Mouse (Mus musculus) midbrain, embryonic 16.5 days (tissue): ENCODE results near the gene Ahsg. TPM values are rescaled to one million over a fixed set of nuclear protein-coding genes. Genes with fewer than 3 reads are reported as not detected.

Experiments used
- ATAC-seq: fragments of 200-750 bp; cut with Nextera tagmentation; 2 replicates; pipeline ENCODE4 v1.8.0; 2017; ENCODE audit warnings: moderate TSS enrichment
- H3K27ac ChIP-seq: fragments of 300-500 bp; sonication (generic); 2 replicates; pipeline ENCODE4 v1.5.1; 2014; ENCODE audit warnings: mild to moderate bottlenecking, low read length, mixed read lengths
- H3K27me3 ChIP-seq: fragments of 300-500 bp; sonication (generic); 2 replicates; pipeline ENCODE4 v1.6.1; 2014; ENCODE audit warnings: low read depth, low read length, mixed read lengths; ENCODE audit not compliant: control insufficient read depth, insufficient read depth
- H3K36me3 ChIP-seq: fragments of 300-500 bp; sonication (generic); 2 replicates; pipeline ENCODE4 v1.6.1; 2014; ENCODE audit warnings: mild to moderate bottlenecking, low read length, moderate library complexity, mixed read lengths; ENCODE audit not compliant: control insufficient read depth, insufficient read depth
- H3K4me1 ChIP-seq: fragments of 300-500 bp; sonication (generic); 2 replicates; pipeline ENCODE4 v1.6.1; 2014; ENCODE audit warnings: mild to moderate bottlenecking, low read length, mixed read lengths; ENCODE audit not compliant: control insufficient read depth, insufficient read depth
- H3K4me2 ChIP-seq: fragments of 300-500 bp; sonication (generic); 2 replicates; pipeline ENCODE4 v1.6.1; 2014; ENCODE audit warnings: mild to moderate bottlenecking, low read length, mixed read lengths
- H3K4me3 ChIP-seq: fragments of 300-500 bp; sonication (generic); 2 replicates; pipeline ENCODE4 v1.5.1; 2014; ENCODE audit warnings: low read depth, mild to moderate bottlenecking, low read length, moderate library complexity, mixed read lengths
- H3K9ac ChIP-seq: fragments of 300-500 bp; sonication (generic); 2 replicates; pipeline ENCODE4 v1.6.1; 2014; ENCODE audit warnings: low read depth, low read length, mixed read lengths
- H3K9me3 ChIP-seq: fragments of 300-500 bp; sonication (generic); replicated peaks from 2 replicates; pipeline ENCODE4 v1.6.1; 2014; ENCODE audit warnings: mild to moderate bottlenecking, low read length, mixed read lengths; ENCODE audit not compliant: control insufficient read depth, poor library complexity, severe bottlenecking
- WGBS: fragments of 180-500 bp; shearing (Covaris S2); extraction: QIAGEN DNeasy Blood & Tissue Kit; methylation state at CpG from one replicate; pipeline ENCODE4 v1.1.7; 2014; 5-methylcytosine and 5-hydroxymethylcytosine counted together
- polyA plus RNA-seq: library from polyadenylated mRNA; unstranded; fragments of >200 nt; fragmentation: Nextera tagmentation; extraction: Ambion mirVana; gene quantifications from 2 replicates; pipeline ENCODE4 v1.2.1, GENCODE M21; 2015

Gene Ahsg
- polyA plus RNA-seq, 1 experiment from 2014 or later = not detected

DNA sequence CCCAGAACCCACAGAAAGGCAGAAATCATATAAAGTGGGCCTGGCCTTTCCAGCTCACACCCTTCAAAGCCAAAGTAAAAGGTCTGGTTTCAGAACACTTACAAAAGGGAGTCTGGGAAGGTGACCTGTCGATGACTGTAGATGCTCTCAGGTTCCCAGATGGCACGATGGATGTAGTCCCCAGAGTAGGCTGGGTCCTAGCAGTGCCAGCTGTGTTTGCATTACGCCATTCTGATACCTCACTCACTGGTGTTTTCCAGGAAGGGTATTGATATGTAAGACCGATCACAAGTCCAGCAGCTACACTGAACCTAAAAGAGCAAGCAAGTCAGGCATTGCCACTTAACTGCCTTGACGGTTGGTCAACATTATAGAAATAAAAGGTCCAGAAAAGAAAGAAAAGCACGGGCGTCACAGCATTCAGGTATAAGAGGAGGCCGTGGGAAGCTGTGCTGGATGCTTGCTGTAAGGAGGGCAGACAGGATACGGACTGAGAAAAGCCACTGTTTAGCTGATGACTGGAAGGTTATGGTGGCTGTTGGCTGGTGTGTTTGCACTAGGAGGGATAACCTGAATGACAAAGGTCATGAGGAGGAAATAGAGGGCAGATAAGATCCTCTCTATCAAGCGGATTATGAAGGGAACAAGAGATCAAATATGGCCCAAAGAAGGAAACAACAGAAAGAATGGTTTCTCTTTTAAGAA, 8.9 kb downstream of the Ahsg start:
- Histone ChIP-seq H3K4me3 (no peak overlapping the region), H3K9ac (no peak overlapping the region), H3K4me2 (no peak overlapping the region), H3K4me1 (no peaks in the 10 kb centered on the region), H3K27me3 (no peaks in the 10 kb centered on the region), H3K27ac (no peak overlapping the region), H3K9me3 (no peaks in the 10 kb centered on the region), H3K36me3 (no peaks in the 10 kb centered on the region)
- 82% methylated on average over 10 of the region's 10 CpGs for WGBS
- no peak for ATAC-seq

DNA sequence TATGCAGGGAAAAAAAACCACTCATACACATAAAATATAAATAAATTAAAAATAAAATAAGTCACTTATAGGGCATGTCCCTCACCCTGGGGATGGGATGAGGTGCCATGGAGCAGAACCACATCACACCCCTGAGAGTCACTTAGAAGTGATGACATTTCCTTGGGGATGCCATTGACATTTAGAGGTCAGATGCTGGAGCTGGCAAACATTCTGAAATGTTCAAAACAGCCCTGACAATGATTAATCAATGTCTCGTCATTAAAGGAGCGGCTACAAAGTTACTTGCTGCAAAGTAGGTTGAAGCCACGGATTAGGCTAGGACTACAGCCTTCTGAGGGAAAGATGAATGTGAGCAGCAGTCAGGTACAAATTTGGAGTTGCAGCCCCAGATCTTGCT, 10.2 kb downstream of the Ahsg start:
- no peak overlapping the region for H3K9ac ChIP-seq
- ATAC-seq = no peak
- no peaks in the 10 kb centered on the region for H3K36me3 ChIP-seq
- H3K4me2 ChIP-seq = no peak overlapping the region
- no peaks in the 10 kb centered on the region for H3K27me3 ChIP-seq
- no peaks in the 10 kb centered on the region for H3K4me1 ChIP-seq
- no peak overlapping the region for H3K4me3 ChIP-seq
- WGBS = 90% methylated on average over 3 of the region's 3 CpGs
- H3K27ac ChIP-seq = no peak overlapping the region
- H3K9me3 ChIP-seq = no peaks in the 10 kb centered on the region

DNA sequence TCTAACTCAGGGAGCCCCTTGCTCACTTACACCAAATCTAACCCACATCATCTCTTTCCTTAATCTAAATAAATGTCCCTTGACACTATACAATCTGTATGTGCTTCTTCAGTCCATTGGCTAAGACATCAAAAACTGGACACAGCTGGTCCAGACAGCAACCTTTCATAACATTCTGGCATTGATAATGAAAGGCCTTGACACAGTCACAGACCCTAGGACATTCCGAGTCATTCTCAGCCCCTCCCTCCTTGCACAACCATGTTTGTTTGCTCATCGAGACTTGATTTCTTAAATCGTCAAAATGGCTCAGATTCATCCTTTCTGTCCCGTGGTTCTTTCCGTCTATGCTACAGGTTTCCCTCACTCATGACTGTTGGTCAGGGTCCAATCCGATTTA, 18.2 kb downstream of the Ahsg start:
- 93% methylated on average over 6 of the region's 6 CpGs for WGBS
- Histone ChIP-seq H3K9ac (no peak overlapping the region), H3K27me3 (no peaks in the 10 kb centered on the region), H3K4me2 (no peak overlapping the region), H3K4me3 (no peak overlapping the region), H3K9me3 (no peaks in the 10 kb centered on the region), H3K36me3 (no peaks in the 10 kb centered on the region), H3K27ac (no peak overlapping the region), H3K4me1 (no peaks in the 10 kb centered on the region)
- no peak for ATAC-seq

DNA sequence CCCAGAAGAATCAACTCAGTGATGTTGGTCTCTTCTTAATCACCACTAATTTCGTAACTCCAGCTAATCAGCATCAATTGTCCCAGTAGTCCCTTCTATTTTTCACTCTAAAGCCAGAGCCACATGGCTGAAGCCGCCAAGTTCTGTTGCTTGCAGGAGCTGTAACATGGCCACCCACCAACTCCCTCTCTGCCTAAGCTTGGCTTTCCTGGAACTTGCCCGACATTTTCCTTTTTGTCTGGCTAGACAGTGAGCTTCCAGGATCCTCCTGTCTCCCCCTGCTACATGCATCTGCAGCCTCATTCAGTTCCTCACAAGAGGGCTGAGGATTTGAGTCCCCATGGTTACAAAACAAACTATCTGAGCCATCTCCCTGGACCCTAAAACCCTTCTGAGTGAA, 20.9 kb downstream of the Ahsg start:
- 74% methylated on average over 3 of the region's 3 CpGs for WGBS

DNA sequence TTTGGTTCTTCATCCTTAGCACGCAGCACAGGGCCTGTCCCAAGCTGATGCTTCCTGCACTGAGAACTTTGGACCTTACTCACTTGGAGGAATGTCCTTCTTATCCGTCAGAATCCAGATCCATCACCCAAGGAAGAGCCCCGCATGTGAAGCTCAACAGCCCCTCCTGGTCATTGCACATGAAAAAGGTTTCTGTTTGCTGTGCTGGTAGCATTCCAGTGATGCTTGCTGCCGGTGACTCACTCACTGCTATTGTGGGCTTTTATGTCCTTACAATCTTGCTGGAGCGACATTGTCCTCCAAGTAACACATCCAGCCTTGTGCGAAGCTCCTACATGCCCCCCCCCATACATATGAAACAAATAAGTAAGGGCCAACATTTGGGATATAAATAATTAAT, 21.8 kb downstream of the Ahsg start:
- Histone ChIP-seq H3K27ac (no peak overlapping the region), H3K4me2 (no peak overlapping the region), H3K36me3 (no peaks in the 10 kb centered on the region), H3K9ac (no peak overlapping the region), H3K4me3 (no peak overlapping the region), H3K9me3 (0 out of 2 replicates have a peak, but pooled peaks cover 3% of the 10 kb centered on the region), H3K4me1 (no peaks in the 10 kb centered on the region), H3K27me3 (no peaks in the 10 kb centered on the region)
- no peak for ATAC-seq
- 86% methylated on average over 6 of the region's 6 CpGs for WGBS

More for the DNA sequence above, 20.9 kb downstream of the Ahsg start:
- H3K4me1 ChIP-seq = no peaks in the 10 kb centered on the region
- no peak overlapping the region for H3K4me3 ChIP-seq
- H3K36me3 ChIP-seq = no peaks in the 10 kb centered on the region
- H3K9ac ChIP-seq = no peak overlapping the region
- ATAC-seq = no peak
- H3K4me2 ChIP-seq = no peak overlapping the region
- H3K27ac ChIP-seq = no peak overlapping the region
- H3K27me3 ChIP-seq = no peaks in the 10 kb centered on the region
- H3K9me3 ChIP-seq = 0 out of 2 replicates have a peak, but pooled peaks cover 3% of the 10 kb centered on the region

DNA sequence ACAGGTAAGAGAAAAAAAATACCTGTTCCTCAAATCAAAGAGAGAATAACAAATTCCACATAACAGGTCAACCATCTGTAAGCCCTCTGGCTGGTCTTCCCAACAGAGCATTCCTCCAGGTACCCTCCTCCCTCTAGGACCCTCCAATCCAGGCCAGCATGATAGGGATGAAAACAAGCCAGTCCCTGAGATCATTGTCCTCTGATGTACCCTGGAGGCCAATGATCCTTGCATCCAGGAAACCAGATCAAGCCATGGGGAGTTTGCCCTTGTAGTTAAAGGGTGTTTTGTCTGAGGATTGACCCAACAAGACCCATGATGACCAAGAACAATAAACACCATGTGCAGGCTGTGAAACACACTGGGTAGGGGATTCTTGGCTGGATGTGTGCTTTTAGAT, 23.2 kb downstream of the Ahsg start:
- Histone ChIP-seq H3K4me1 (no peaks in the 10 kb centered on the region), H3K27ac (no peak overlapping the region), H3K36me3 (no peaks in the 10 kb centered on the region), H3K9me3 (0 out of 2 replicates have a peak, but pooled peaks cover 3% of the 10 kb centered on the region), H3K9ac (no peak overlapping the region), H3K4me3 (no peak overlapping the region), H3K4me2 (no peak overlapping the region), H3K27me3 (no peaks in the 10 kb centered on the region)
- no peak for ATAC-seq

DNA sequence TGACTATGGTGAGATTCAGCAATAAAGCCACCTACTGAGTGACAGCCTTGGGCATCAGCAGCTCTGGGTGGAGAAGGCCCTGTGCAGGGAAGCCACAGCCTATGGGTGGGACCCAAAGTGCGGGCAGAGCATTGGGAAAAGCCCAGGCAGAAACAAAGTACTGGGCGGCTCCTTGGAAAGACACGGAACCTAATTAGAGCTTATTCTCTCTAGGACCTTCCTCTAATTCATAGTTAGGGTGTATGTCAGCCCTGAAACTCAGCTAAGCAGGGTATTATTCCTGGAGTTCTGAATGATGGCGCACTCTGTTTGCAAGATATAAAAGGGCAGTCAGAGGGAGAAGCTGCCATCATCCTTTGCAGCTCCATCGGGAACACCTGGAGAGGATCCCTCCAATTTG, 27.0 kb downstream of the Ahsg start, which contains the start of gene Fetub:
Gene Fetub (plus strand): TSS at position 301 of the 400 bp plus-strand sequence.
- 95% methylated on average over 5 of the region's 5 CpGs for WGBS
- no peak within 1 kb of the TSS for H3K4me3 ChIP-seq
- H3K27ac ChIP-seq = no peak within 1 kb of the TSS
- no peak for ATAC-seq
- H3K36me3 ChIP-seq = no peaks in the 10 kb centered on the region
- no peaks in the 10 kb centered on the region for H3K27me3 ChIP-seq
- H3K4me1 ChIP-seq = no peaks in the 10 kb centered on the region
- H3K4me2 ChIP-seq = no peak within 1 kb of the TSS
- H3K9me3 ChIP-seq = 0 out of 2 replicates have a peak, but pooled peaks cover 3% of the 10 kb centered on the region
- H3K9ac ChIP-seq = no peak within 1 kb of the TSS

DNA sequence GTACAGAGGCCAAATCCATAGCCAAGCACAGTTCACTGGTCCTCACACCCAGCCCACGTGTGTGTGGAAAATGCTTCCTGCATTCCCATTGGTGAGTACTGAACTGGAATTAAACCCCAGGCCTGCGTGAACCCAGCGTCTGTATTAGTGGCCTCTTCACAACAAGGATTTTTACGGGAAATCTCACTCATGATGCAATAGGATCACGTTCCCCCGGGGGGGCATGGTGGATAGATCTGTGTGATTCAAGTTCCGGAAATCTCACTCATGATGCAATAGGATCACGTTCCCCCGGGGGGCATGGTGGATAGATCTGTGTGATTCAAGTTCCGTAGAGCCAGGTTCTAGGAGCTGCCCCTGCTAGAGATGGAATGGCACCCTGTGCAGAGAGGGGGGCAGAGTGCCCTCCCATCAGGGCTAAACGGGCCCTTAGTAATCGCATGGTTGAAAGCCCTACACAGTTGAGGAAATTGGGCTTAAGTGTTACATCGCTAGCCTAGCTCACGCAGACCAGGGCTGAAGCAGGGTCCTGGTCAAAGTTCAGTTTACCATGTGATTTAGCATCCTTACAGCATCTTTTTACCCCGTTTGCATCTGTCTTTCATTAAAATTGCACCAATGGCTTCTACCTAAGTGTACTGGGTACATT, 27.7 kb downstream of the Ahsg start:
- no peaks in the 10 kb centered on the region for H3K4me1 ChIP-seq
- no peak for ATAC-seq
- 0 out of 2 replicates have a peak, but pooled peaks cover 3% of the 10 kb centered on the region for H3K9me3 ChIP-seq
- 68% methylated on average over 15 of the region's 15 CpGs for WGBS
- H3K36me3 ChIP-seq = no peaks in the 10 kb centered on the region
- H3K4me2 ChIP-seq = no peak overlapping the region
- no peaks in the 10 kb centered on the region for H3K27me3 ChIP-seq
- no peak overlapping the region for H3K27ac ChIP-seq
- H3K9ac ChIP-seq = no peak overlapping the region
- H3K4me3 ChIP-seq = no peak overlapping the region
